Mouse (Mus musculus): ENCODE data around the gene Ube2c. TPM values are rescaled to one million over a fixed set of nuclear protein-coding genes. Genes with fewer than 3 reads are reported as not detected.
A peak's percentile ranks its signal among the peaks of the same experiment; 100 is the strongest.

Gene Ube2c
- 60.3 and 131 TPM in 2 replicates for total RNA-seq (2017)

GRCm38 (mm10) chr2:164769258-164770037 is at the start of gene Ube2c:
TSS of gene Ube2c (plus strand) at chr2:164769898.
- peak; percentile 99 for ATAC-seq (replicated peaks in 1 of 2; ENCODE audit: insufficient read depth in 1 of 2, low FRiP score in 2 of 2, low TSS enrichment in 1 of 2, low read depth in 1 of 2, poor library complexity in 2 of 2, severe bottlenecking in 2 of 2)

- ATAC-seq (replicated peaks in 1 of 2; ENCODE audit: insufficient read depth in 1 of 2, low FRiP score in 2 of 2, low TSS enrichment in 1 of 2, low read depth in 1 of 2, poor library complexity in 2 of 2, severe bottlenecking in 2 of 2) = no peak
Observed at GRCm38 (mm10) chr2:164723276-164723675, 46.4 kb upstream of the Ube2c start.

GRCm38 (mm10) chr2:164725895-164726619 is 43.6 kb upstream of the Ube2c start:
- peak; percentile 42 to 68; a peak in 2 of 4 replicates for ATAC-seq (replicated peaks in 1 of 2; ENCODE audit: insufficient read depth in 1 of 2, low FRiP score in 2 of 2, low TSS enrichment in 1 of 2, low read depth in 1 of 2, poor library complexity in 2 of 2, severe bottlenecking in 2 of 2)

- ATAC-seq (replicated peaks in 1 of 2; ENCODE audit: insufficient read depth in 1 of 2, low FRiP score in 2 of 2, low TSS enrichment in 1 of 2, low read depth in 1 of 2, poor library complexity in 2 of 2, severe bottlenecking in 2 of 2) = no peak
Observed at GRCm38 (mm10) chr2:164731719-164732118, 38.0 kb upstream of the Ube2c start.

- ATAC-seq (replicated peaks in 1 of 2; ENCODE audit: insufficient read depth in 1 of 2, low FRiP score in 2 of 2, low TSS enrichment in 1 of 2, low read depth in 1 of 2, poor library complexity in 2 of 2, severe bottlenecking in 2 of 2) = no peak
Observed at GRCm38 (mm10) chr2:164733259-164733658, 36.4 kb upstream of the Ube2c start.

- no peak for ATAC-seq (replicated peaks in 1 of 2; ENCODE audit: insufficient read depth in 1 of 2, low FRiP score in 2 of 2, low TSS enrichment in 1 of 2, low read depth in 1 of 2, poor library complexity in 2 of 2, severe bottlenecking in 2 of 2)
Observed at GRCm38 (mm10) chr2:164734839-164735238, 34.9 kb upstream of the Ube2c start.

GRCm38 (mm10) chr2:164735446-164735845 is 34.3 kb upstream of the Ube2c start:
- no peak for ATAC-seq (replicated peaks in 1 of 2; ENCODE audit: insufficient read depth in 1 of 2, low FRiP score in 2 of 2, low TSS enrichment in 1 of 2, low read depth in 1 of 2, poor library complexity in 2 of 2, severe bottlenecking in 2 of 2)

GRCm38 (mm10) chr2:164737377-164738090 is 32.2 kb upstream of the Ube2c start:
- ATAC-seq (replicated peaks in 1 of 2; ENCODE audit: insufficient read depth in 1 of 2, low FRiP score in 2 of 2, low TSS enrichment in 1 of 2, low read depth in 1 of 2, poor library complexity in 2 of 2, severe bottlenecking in 2 of 2) = no peak

GRCm38 (mm10) chr2:164739876-164740275 is 29.8 kb upstream of the Ube2c start:
- no peak for ATAC-seq (replicated peaks in 1 of 2; ENCODE audit: insufficient read depth in 1 of 2, low FRiP score in 2 of 2, low TSS enrichment in 1 of 2, low read depth in 1 of 2, poor library complexity in 2 of 2, severe bottlenecking in 2 of 2)

GRCm38 (mm10) chr2:164744987-164745386 is 24.7 kb upstream of the Ube2c start:
- ATAC-seq (replicated peaks in 1 of 2; ENCODE audit: insufficient read depth in 1 of 2, low FRiP score in 2 of 2, low TSS enrichment in 1 of 2, low read depth in 1 of 2, poor library complexity in 2 of 2, severe bottlenecking in 2 of 2) = peak in 1 of 2 experiments; percentile 37; a peak in 3 of 4 replicates

GRCm38 (mm10) chr2:164745843-164746479 is 23.7 kb upstream of the Ube2c start, which contains the start of the genes Wfdc3 and Dnttip1:
TSS of gene Wfdc3 (minus strand) at chr2:164745931.
TSS of gene Dnttip1 (plus strand) at chr2:164745983.
- ATAC-seq (replicated peaks in 1 of 2; ENCODE audit: insufficient read depth in 1 of 2, low FRiP score in 2 of 2, low TSS enrichment in 1 of 2, low read depth in 1 of 2, poor library complexity in 2 of 2, severe bottlenecking in 2 of 2) = peak; percentile 74 to 85

- no peak for ATAC-seq (replicated peaks in 1 of 2; ENCODE audit: insufficient read depth in 1 of 2, low FRiP score in 2 of 2, low TSS enrichment in 1 of 2, low read depth in 1 of 2, poor library complexity in 2 of 2, severe bottlenecking in 2 of 2)
Observed at GRCm38 (mm10) chr2:164746693-164747092, 23.0 kb upstream of the Ube2c start.

- ATAC-seq (replicated peaks in 1 of 2; ENCODE audit: insufficient read depth in 1 of 2, low FRiP score in 2 of 2, low TSS enrichment in 1 of 2, low read depth in 1 of 2, poor library complexity in 2 of 2, severe bottlenecking in 2 of 2) = no peak
Observed at GRCm38 (mm10) chr2:164748191-164748590, 21.5 kb upstream of the Ube2c start.

GRCm38 (mm10) chr2:164748991-164749390 is 20.7 kb upstream of the Ube2c start:
- no peak for ATAC-seq (replicated peaks in 1 of 2; ENCODE audit: insufficient read depth in 1 of 2, low FRiP score in 2 of 2, low TSS enrichment in 1 of 2, low read depth in 1 of 2, poor library complexity in 2 of 2, severe bottlenecking in 2 of 2)

GRCm38 (mm10) chr2:164752454-164752853 is 17.2 kb upstream of the Ube2c start:
- ATAC-seq (replicated peaks in 1 of 2; ENCODE audit: insufficient read depth in 1 of 2, low FRiP score in 2 of 2, low TSS enrichment in 1 of 2, low read depth in 1 of 2, poor library complexity in 2 of 2, severe bottlenecking in 2 of 2) = no peak

- peak; percentile 73 to 78 for ATAC-seq (replicated peaks in 1 of 2; ENCODE audit: insufficient read depth in 1 of 2, low FRiP score in 2 of 2, low TSS enrichment in 1 of 2, low read depth in 1 of 2, poor library complexity in 2 of 2, severe bottlenecking in 2 of 2)
Observed at GRCm38 (mm10) chr2:164754105-164754504, 15.6 kb upstream of the Ube2c start.

GRCm38 (mm10) chr2:164754800-164755199 is 14.9 kb upstream of the Ube2c start:
- no peak for ATAC-seq (replicated peaks in 1 of 2; ENCODE audit: insufficient read depth in 1 of 2, low FRiP score in 2 of 2, low TSS enrichment in 1 of 2, low read depth in 1 of 2, poor library complexity in 2 of 2, severe bottlenecking in 2 of 2)
